Mouse (Mus musculus) left cerebral cortex, adult 11 months (tissue): Measurements from ENCODE around the gene Spock1.
"Not testable (repeated sequence)": the region's sequence is repeated elsewhere in the genome, so short reads cannot be mapped to it uniquely, and the experiment has no call there.

Source experiments
- DNase-seq: peaks from one replicate; pipeline ENCODE4 v3.0.0; 2022; ENCODE audit warnings: low spot score

The Spock1 gene

GRCm38 (mm10) chr13:57595032-57595760 is 312.9 kb downstream of the Spock1 start:
- DNase-seq = peak; percentile 49

GRCm38 (mm10) chr13:57589338-57589914 is 318.7 kb downstream of the Spock1 start:
- DNase-seq = not testable (repeated sequence)

- no peak for DNase-seq
These were observed 319.4 kb downstream of the Spock1 start for GRCm38 (mm10) chr13:57588558-57589273.

GRCm38 (mm10) chr13:57585131-57585530 is 323.0 kb downstream of the Spock1 start:
- DNase-seq = no peak

- DNase-seq = no peak
These were observed 325.7 kb downstream of the Spock1 start for GRCm38 (mm10) chr13:57582314-57582976.

GRCm38 (mm10) chr13:57577541-57578244 is 330.4 kb downstream of the Spock1 start:
- no peak for DNase-seq

GRCm38 (mm10) chr13:57573501-57573900 is 334.6 kb downstream of the Spock1 start:
- no peak for DNase-seq

- no peak for DNase-seq
These were observed 339.7 kb downstream of the Spock1 start for GRCm38 (mm10) chr13:57568404-57568803.

GRCm38 (mm10) chr13:57555186-57555585 is 352.9 kb downstream of the Spock1 start:
- DNase-seq = no peak

- no peak for DNase-seq
These were observed 358.4 kb downstream of the Spock1 start for GRCm38 (mm10) chr13:57549743-57550142.

GRCm38 (mm10) chr13:57536988-57537547 is 371.1 kb downstream of the Spock1 start:
- no peak for DNase-seq

GRCm38 (mm10) chr13:57534325-57534724 is 373.8 kb downstream of the Spock1 start:
- DNase-seq = no peak

GRCm38 (mm10) chr13:57525946-57526345 is 382.2 kb downstream of the Spock1 start:
- DNase-seq = no peak

- no peak for DNase-seq
These were observed 383.6 kb downstream of the Spock1 start for GRCm38 (mm10) chr13:57524546-57524945.

- no peak for DNase-seq
These were observed 384.8 kb downstream of the Spock1 start for GRCm38 (mm10) chr13:57523366-57523765.

GRCm38 (mm10) chr13:57522319-57522718 is 385.8 kb downstream of the Spock1 start:
- DNase-seq = no peak

- no peak for DNase-seq
These were observed 387.0 kb downstream of the Spock1 start for GRCm38 (mm10) chr13:57521152-57521551.

- no peak for DNase-seq
These were observed 388.3 kb downstream of the Spock1 start for GRCm38 (mm10) chr13:57519790-57520189.

- no peak for DNase-seq
These were observed 392.4 kb downstream of the Spock1 start for GRCm38 (mm10) chr13:57515737-57516136.

- DNase-seq = no peak
These were observed 406.6 kb downstream of the Spock1 start for GRCm38 (mm10) chr13:57501552-57501951.

- DNase-seq = no peak
These were observed 411.4 kb downstream of the Spock1 start for GRCm38 (mm10) chr13:57496778-57497177.

GRCm38 (mm10) chr13:57494838-57495237 is 413.3 kb downstream of the Spock1 start:
- no peak for DNase-seq
